8 mouse cellular contexts compared by ENCODE assay signal in genomic region chr14:52008321-52009203, GRCm38 (mm10). TPM values are rescaled to one million over a fixed set of nuclear protein-coding genes. Genes with fewer than 3 reads are reported as not detected.
DNase-seq lines count a peak whose midpoint lies in the region; ATAC-seq lines count a peak whose summit lies in the region.

No protein-coding gene starts in this region.

- H3K9me3 ChIP-seq in midbrain, embryonic 10.5 days (replicated peaks): no peaks in the 10 kb centered on the region

- no peaks in the 10 kb centered on the region for H3K27me3 ChIP-seq in midbrain, embryonic 10.5 days (ENCODE audit: low read depth, poor library complexity, severe bottlenecking)

- peaks cover 96% of the 10 kb centered on the region for H3K4me1 ChIP-seq in midbrain, embryonic 10.5 days

- peak overlapping the region; percentile 100 for H3K27ac ChIP-seq in midbrain, embryonic 10.5 days (replicated peaks)

- DNase-seq in adrenal gland, adult 18-20 months (ENCODE audit: low spot score in 2 of 2): peak; percentile 93 to 95
- DNase-seq in embryo, embryonic 10.5 days (ENCODE audit: low spot score): peak; percentile 91
- peak; percentile 90 for DNase-seq in gastrocnemius, postnatal 14 days
- peak; percentile 92 to 93 for DNase-seq in left cerebral cortex, postnatal 25 days (ENCODE audit: low spot score in 2 of 2)
- peak; percentile 90 for DNase-seq in midbrain, embryonic 10.5 days (ENCODE audit: low spot score)
- peak; percentile 90 for DNase-seq in right cerebral cortex, postnatal 25 days
- peak; percentile 94 for DNase-seq in urinary bladder, postnatal 25 days (ENCODE audit: low spot score)

- peak overlapping the region; percentile 85 for H3K4me3 ChIP-seq in midbrain, embryonic 10.5 days

- peaks cover 57% of the 10 kb centered on the region for H3K36me3 ChIP-seq in midbrain, embryonic 10.5 days

- intact Hi-C loops in gastrocnemius, postnatal 14 days (cut with DNase I; ENCODE audit: low total_unique reads): loop anchor here (5.0 to 10.0 kb wide), 2 partner anchors 64 to 106 kb away; no protein-coding TSS in a partner anchor
- intact Hi-C loops in left cerebral cortex, postnatal 25 days (cut with DNase I): loop anchor here (2.0 to 5.0 kb wide), 2 partner anchors 24 to 106 kb away; partner anchors contain the start of gene Arhgef40

- WGBS in midbrain, embryonic 10.5 days: 53% methylated on average over 38 of the region's 38 CpGs

- peak; percentile 69 for ATAC-seq in inflammation-experienced regulatory T-cells, adult 6 months

RNA-seq across cellular contexts. Expression of gene Tmem253, which starts 6.9 kb away (rescaled TPM):
- total RNA-seq in adrenal gland, adult 18-20 months (2021): 1 to 10 TPM; 2.1 to 2.3 TPM
- under 1 TPM; 0.55 to 0.62 TPM for total RNA-seq in gastrocnemius, postnatal 14 days (2021)
- under 1 TPM in 1 of 3 experiments, not detected in 2; 0.87 TPM for polyA plus RNA-seq in inflammation-experienced regulatory T-cells, adult 6 months (2017; shearing (Covaris generic))
- under 1 TPM in 1 of 2 experiments, not detected in 1; 0.60 TPM for total RNA-seq in left cerebral cortex, postnatal 25 days (2021)
- polyA plus RNA-seq in midbrain, embryonic 10.5 days (2016; fragmentation: Nextera tagmentation; extraction: Ambion mirVana): 0.67 and 1.2 TPM in 2 replicates

RNA-seq across cellular contexts. Expression of gene Zfp219, which starts 12.0 kb away (rescaled TPM):
- total RNA-seq in adrenal gland, adult 18-20 months (2021): 10 to 100 TPM; 53.9 to 61.2 TPM
- 10 to 100 TPM; 13.3 to 13.4 TPM for total RNA-seq in gastrocnemius, postnatal 14 days (2021)
- 1 to 10 TPM; 1.4 to 1.9 (median 1.6) TPM for polyA plus RNA-seq in inflammation-experienced regulatory T-cells, adult 6 months (2017; shearing (Covaris generic))
- total RNA-seq in left cerebral cortex, postnatal 25 days (2021): 10 to 100 TPM; 32.0 to 36.3 TPM
- 89.4 and 96.6 TPM in 2 replicates for polyA plus RNA-seq in midbrain, embryonic 10.5 days (2016; fragmentation: Nextera tagmentation; extraction: Ambion mirVana)

RNA-seq across cellular contexts. Expression of gene Arhgef40, which starts 24.0 kb away (rescaled TPM):
- 10 to 100 TPM; 37.8 to 39.7 TPM for total RNA-seq in adrenal gland, adult 18-20 months (2021)
- total RNA-seq in gastrocnemius, postnatal 14 days (2021): 10 to 100 TPM; 24.2 to 32.0 TPM
- 1 to 10 TPM in 1 of 3 experiments, under 1 TPM in 2; 0.41 to 1.3 (median 0.90) TPM for polyA plus RNA-seq in inflammation-experienced regulatory T-cells, adult 6 months (2017; shearing (Covaris generic))
- 10 to 100 TPM; 26.3 to 28.5 TPM for total RNA-seq in left cerebral cortex, postnatal 25 days (2021)
- 85.4 and 99.8 TPM in 2 replicates for polyA plus RNA-seq in midbrain, embryonic 10.5 days (2016; fragmentation: Nextera tagmentation; extraction: Ambion mirVana)

RNA-seq across cellular contexts. Expression of gene Olfr221, which starts 33.7 kb away (rescaled TPM):
- total RNA-seq in adrenal gland, adult 18-20 months (2021): not detected
- total RNA-seq in gastrocnemius, postnatal 14 days (2021): not detected
- not detected for polyA plus RNA-seq in inflammation-experienced regulatory T-cells, adult 6 months (2017; shearing (Covaris generic))
- total RNA-seq in left cerebral cortex, postnatal 25 days (2021): not detected
- polyA plus RNA-seq in midbrain, embryonic 10.5 days (2016; fragmentation: Nextera tagmentation; extraction: Ambion mirVana): not detected in 2 replicates

Comparison
In these comparisons a context has a peak if more than half of its experiments do, and no peak if none do; other contexts are left out.
1. Peak in every context shown above with its lines: DNase-seq, ATAC-seq, H3K4me3 ChIP-seq and H3K27ac ChIP-seq.